Mouse (Mus musculus) liver, embryonic 12.5 days (tissue): Measurements from ENCODE around the gene Tle2. TPM values are rescaled to one million over a fixed set of nuclear protein-coding genes. Genes with fewer than 3 reads are reported as not detected.

ENCODE experiments used
- polyA plus RNA-seq: library from polyadenylated mRNA; unstranded; fragments of >200 nt; fragmentation: Nextera tagmentation; extraction: Ambion mirVana; gene quantifications from 2 replicates; pipeline ENCODE4 v1.2.1, GENCODE M21; 2016

Tle2 gene
- polyA plus RNA-seq, 1 experiment from 2014 or later: 4.8 TPM

Other genes with a start within 250 kb of the Tle2 start
- gene Tbxa2r, start 245.8 kb upstream of the Tle2 start, polyA plus RNA-seq: 6.7 and 7.0 TPM in 2 replicates
- 0.04 TPM in 1 of 2 replicates, not detected in the other for gene Gipc3, start 231.3 kb upstream of the Tle2 start, polyA plus RNA-seq
- 39.9 and 47.1 TPM in 2 replicates for gene Hmg20b, start 224.1 kb upstream of the Tle2 start, polyA plus RNA-seq
- gene Mfsd12, start 217.1 kb upstream of the Tle2 start, polyA plus RNA-seq: 20.8 and 21.0 TPM in 2 replicates
- 1.4 TPM in 2 replicates for gene 4930404N11Rik, start 208.7 kb upstream of the Tle2 start, polyA plus RNA-seq
- 93.8 and 100 TPM in 2 replicates for gene Fzr1, start 196.0 kb upstream of the Tle2 start, polyA plus RNA-seq
- gene Dohh, start 190.1 kb upstream of the Tle2 start, polyA plus RNA-seq: 70.0 and 74.5 TPM in 2 replicates
- gene Gm48551, start 190.1 kb upstream of the Tle2 start, polyA plus RNA-seq: 0.68 and 1.2 TPM in 2 replicates
- 0.71 and 0.98 TPM in 2 replicates for gene Gm48552, start 185.6 kb upstream of the Tle2 start, polyA plus RNA-seq
- gene Smim24, start 181.5 kb upstream of the Tle2 start, polyA plus RNA-seq: 1.8 TPM in 2 replicates
- gene Nfic, start 118.9 kb upstream of the Tle2 start, polyA plus RNA-seq: 10.1 and 10.2 TPM in 2 replicates
- gene Celf5, start 91.9 kb upstream of the Tle2 start, polyA plus RNA-seq: 0.05 and 0.06 TPM in 2 replicates
- 59.9 and 62.7 TPM in 2 replicates for gene Ncln, start 78.2 kb upstream of the Tle2 start, polyA plus RNA-seq
- 3.1 and 3.3 TPM in 2 replicates for gene S1pr4, start 74.4 kb upstream of the Tle2 start, polyA plus RNA-seq
- 7.0 and 7.3 TPM in 2 replicates for gene Gna15, start 50.3 kb upstream of the Tle2 start, polyA plus RNA-seq
- 27.7 and 28.3 TPM in 2 replicates for gene Gna11, start 29.4 kb upstream of the Tle2 start, polyA plus RNA-seq
- 263 and 270 TPM in 2 replicates for gene Aes, start 15.1 kb upstream of the Tle2 start, polyA plus RNA-seq
- gene Tle6, start 26.5 kb downstream of the Tle2 start, polyA plus RNA-seq: 8.1 and 12.1 TPM in 2 replicates
- 0.46 and 0.78 TPM in 2 replicates for gene BC025920, start 31.7 kb downstream of the Tle2 start, polyA plus RNA-seq
- gene Sirt6, start 53.2 kb downstream of the Tle2 start, polyA plus RNA-seq: 12.7 and 14.7 TPM in 2 replicates
- 3.8 and 4.5 TPM in 2 replicates for gene Ankrd24, start 54.0 kb downstream of the Tle2 start, polyA plus RNA-seq
- 2.3 and 2.5 TPM in 2 replicates for gene Gm10778, start 74.5 kb downstream of the Tle2 start, polyA plus RNA-seq
- gene Zfp433, start 130.3 kb downstream of the Tle2 start, polyA plus RNA-seq: 4.4 and 6.4 TPM in 2 replicates
- 1.2 and 2.0 TPM in 2 replicates for gene Gm3055, start 196.6 kb downstream of the Tle2 start, polyA plus RNA-seq
- gene Gm4767, start 237.6 kb downstream of the Tle2 start, polyA plus RNA-seq: 1.5 and 1.6 TPM in 2 replicates